Mouse (Mus musculus) neural tube, embryonic 11.5 days (tissue): Measurements from ENCODE around the gene Gm42791. TPM values are rescaled to one million over a fixed set of nuclear protein-coding genes. Genes with fewer than 3 reads are reported as not detected.
A peak's percentile ranks its signal among the peaks of the same experiment; 100 is the strongest.

Experiments
- ATAC-seq: fragments of 200-750 bp; cut with Nextera tagmentation; 2 replicates; pipeline ENCODE4 v1.8.0; 2017; ENCODE audit warnings: moderate number of reproducible peaks, mild to moderate bottlenecking, moderate TSS enrichment, moderate library complexity; ENCODE audit not compliant: insufficient read depth, low FRiP score, low TSS enrichment
- DNase-seq: peaks from one replicate; pipeline ENCODE4 v3.0.0-alpha.2; 2015; ENCODE audit warnings: low spot score
- H3K27ac ChIP-seq: fragments of 300-500 bp; sonication (generic); 2 replicates; pipeline ENCODE4 v1.5.1; 2014; ENCODE audit warnings: low read depth, mild to moderate bottlenecking, low read length
- H3K27me3 ChIP-seq: fragments of 300-500 bp; sonication (generic); 2 replicates; pipeline ENCODE4 v1.6.1; 2014; ENCODE audit warnings: mild to moderate bottlenecking, low read length, mixed read lengths; ENCODE audit not compliant: control insufficient read depth, insufficient read depth
- H3K36me3 ChIP-seq: fragments of 300-500 bp; sonication (generic); 2 replicates; pipeline ENCODE4 v1.6.1; 2014; ENCODE audit warnings: mild to moderate bottlenecking, low read length, moderate library complexity, mixed read lengths; ENCODE audit not compliant: control insufficient read depth, insufficient read depth
- H3K4me1 ChIP-seq: fragments of 300-500 bp; sonication (generic); 2 replicates; pipeline ENCODE4 v1.6.1; 2014; ENCODE audit warnings: low read length, mixed read lengths; ENCODE audit not compliant: control insufficient read depth, insufficient read depth
- H3K4me2 ChIP-seq: fragments of 300-500 bp; sonication (generic); 2 replicates; pipeline ENCODE4 v1.6.1; 2014; ENCODE audit warnings: low read depth, mild to moderate bottlenecking, moderate library complexity
- H3K4me3 ChIP-seq: fragments of 300-500 bp; sonication (generic); 2 replicates; pipeline ENCODE4 v1.5.1; 2014; ENCODE audit warnings: low read depth, low read length
- H3K9ac ChIP-seq: fragments of 300-500 bp; sonication (generic); 2 replicates; pipeline ENCODE4 v1.6.1; 2014; ENCODE audit warnings: mild to moderate bottlenecking, low read length
- H3K9me3 ChIP-seq: fragments of 300-500 bp; sonication (generic); 2 replicates; pipeline ENCODE4 v1.6.1; 2016; ENCODE audit warnings: low read length; ENCODE audit not compliant: control insufficient read depth
- WGBS: fragments of 180-500 bp; shearing (Covaris S2); extraction: QIAGEN DNeasy Blood & Tissue Kit; methylation state at CpG from one replicate; pipeline ENCODE4 v1.1.7; 2014; 5-methylcytosine and 5-hydroxymethylcytosine counted together
- polyA plus RNA-seq: library from polyadenylated mRNA; unstranded; fragments of >200 nt; fragmentation: Nextera tagmentation; extraction: Ambion mirVana; gene quantifications from 2 replicates; pipeline ENCODE4 v1.2.1, GENCODE M21; 2014

Gm42791 gene
- polyA plus RNA-seq, 1 experiment from 2014 or later, result 2.0 TPM

GRCm38 (mm10) chr5:148966395-148966794, 28.6 kb downstream of the Gm42791 start:
- Histone ChIP-seq H3K27me3 (no peaks in the 10 kb centered on the region), H3K9ac (no peak overlapping the region), H3K36me3 (no peaks in the 10 kb centered on the region), H3K4me3 (no peak overlapping the region), H3K27ac (peak overlapping the region; percentile 36; the same call in 1 of the 2 replicates), H3K4me1 (peaks cover 2% of the 10 kb centered on the region; the same call in 1 of the 2 replicates), H3K9me3 (no peaks in the 10 kb centered on the region), H3K4me2 (no peak overlapping the region)
- ATAC-seq (no peak), DNase-seq (no peak)
- 73% methylated on average over 6 of the region's 6 CpGs for WGBS

GRCm38 (mm10) chr5:148965691-148966333, 29.1 kb downstream of the Gm42791 start:
- Histone ChIP-seq H3K4me1 (peaks cover 2% of the 10 kb centered on the region; the same call in 1 of the 2 replicates), H3K9me3 (no peaks in the 10 kb centered on the region), H3K27me3 (no peaks in the 10 kb centered on the region), H3K4me3 (no peak overlapping the region), H3K9ac (no peak overlapping the region), H3K27ac (no peak overlapping the region; the same call in 1 of the 2 replicates), H3K36me3 (no peaks in the 10 kb centered on the region), H3K4me2 (no peak overlapping the region)
- no peak for ATAC-seq
- no peak for DNase-seq
- WGBS, result 33% methylated on average over 13 of the region's 13 CpGs

- peaks cover 3% of the 10 kb centered on the region; the same call in 1 of the 2 replicates for H3K4me1 ChIP-seq
- no peak overlapping the region for H3K9ac ChIP-seq
- no peaks in the 10 kb centered on the region for H3K36me3 ChIP-seq
- 80% methylated on average over 15 of the region's 15 CpGs for WGBS
- ATAC-seq, result no peak
- no peaks in the 10 kb centered on the region for H3K9me3 ChIP-seq
- no peak overlapping the region for H3K4me3 ChIP-seq
- no peak overlapping the region for H3K27ac ChIP-seq
- H3K27me3 ChIP-seq, result no peaks in the 10 kb centered on the region
- DNase-seq, result no peak
- no peak overlapping the region for H3K4me2 ChIP-seq
Measured at GRCm38 (mm10) chr5:148965089-148965591, 29.8 kb downstream of the Gm42791 start.

- ATAC-seq (no peak), DNase-seq (no peak)
- Histone ChIP-seq H3K4me2 (no peak overlapping the region), H3K9me3 (no peaks in the 10 kb centered on the region), H3K27me3 (no peaks in the 10 kb centered on the region), H3K27ac (no peak overlapping the region), H3K4me3 (no peak overlapping the region), H3K9ac (no peak overlapping the region), H3K4me1 (peaks cover 12% of the 10 kb centered on the region), H3K36me3 (no peaks in the 10 kb centered on the region)
- 63% methylated on average over 1 of the region's 1 CpGs for WGBS
Measured at GRCm38 (mm10) chr5:148964251-148964650, 30.7 kb downstream of the Gm42791 start.

GRCm38 (mm10) chr5:148960211-148960610, 34.7 kb downstream of the Gm42791 start:
- WGBS, result 56% methylated on average over 10 of the region's 10 CpGs

GRCm38 (mm10) chr5:148959068-148959990, 35.6 kb downstream of the Gm42791 start:
- peak; percentile 71 for ATAC-seq
- WGBS, result 2% methylated on average over 39 of the region's 39 CpGs

More at GRCm38 (mm10) chr5:148960211-148960610, 34.7 kb downstream of the Gm42791 start:
- H3K4me3 ChIP-seq, result no peak overlapping the region
- DNase-seq (no peak), ATAC-seq (no peak)
- peak overlapping the region; percentile 80; the same call in 1 of the 2 replicates for H3K4me2 ChIP-seq
- H3K4me1 ChIP-seq, result peaks cover 15% of the 10 kb centered on the region
- no peaks in the 10 kb centered on the region for H3K36me3 ChIP-seq
- H3K9ac ChIP-seq, result no peak overlapping the region; the same call in 1 of the 2 replicates
- no peak overlapping the region for H3K27ac ChIP-seq
- no peaks in the 10 kb centered on the region for H3K9me3 ChIP-seq
- no peaks in the 10 kb centered on the region for H3K27me3 ChIP-seq

GRCm38 (mm10) chr5:148958355-148958754, 36.6 kb downstream of the Gm42791 start:
- H3K4me1 ChIP-seq, result peaks cover 15% of the 10 kb centered on the region
- ATAC-seq, result no peak
- DNase-seq, result no peak
- no peak overlapping the region for H3K4me2 ChIP-seq
- H3K27me3 ChIP-seq, result no peaks in the 10 kb centered on the region
- no peaks in the 10 kb centered on the region for H3K36me3 ChIP-seq
- no peak overlapping the region for H3K4me3 ChIP-seq
- H3K9ac ChIP-seq, result no peak overlapping the region
- WGBS, result 44% methylated on average over 9 of the region's 9 CpGs
- no peaks in the 10 kb centered on the region for H3K9me3 ChIP-seq
- no peak overlapping the region for H3K27ac ChIP-seq

More at GRCm38 (mm10) chr5:148959068-148959990, 35.6 kb downstream of the Gm42791 start:
- Histone ChIP-seq H3K4me1 (peaks cover 15% of the 10 kb centered on the region), H3K9ac (peak overlapping the region; percentile 8), H3K36me3 (no peaks in the 10 kb centered on the region), H3K27ac (0 out of 2 replicates have a peak overlapping the region, but pooled peaks have one; percentile 23), H3K4me2 (peak overlapping the region; percentile 80), H3K9me3 (no peaks in the 10 kb centered on the region), H3K4me3 (peak overlapping the region; percentile 37), H3K27me3 (no peaks in the 10 kb centered on the region)
- DNase-seq, result peak; percentile 66

GRCm38 (mm10) chr5:148956898-148957535, 37.9 kb downstream of the Gm42791 start:
- Histone ChIP-seq H3K36me3 (no peaks in the 10 kb centered on the region), H3K4me3 (no peak overlapping the region), H3K9me3 (no peaks in the 10 kb centered on the region), H3K9ac (no peak overlapping the region), H3K27me3 (no peaks in the 10 kb centered on the region), H3K4me2 (no peak overlapping the region), H3K4me1 (peaks cover 15% of the 10 kb centered on the region), H3K27ac (no peak overlapping the region)
- DNase-seq, result no peak
- WGBS, result 62% methylated on average over 9 of the region's 9 CpGs
- ATAC-seq, result no peak
